Mouse (Mus musculus): ENCODE data around the gene 4930595D18Rik.

- TF ChIP-seq CTCF (IDR thresholded peaks at IDR 0.05; ENCODE audit: control insufficient read depth, insufficient read depth, low read length), result no peak
- TF ChIP-seq POLR2A (IDR thresholded peaks at IDR 0.05; ENCODE audit: borderline replicate concordance, control insufficient read depth, low read depth, low read length), result no peak
Observed at GRCm38 (mm10) chr12:111134791-111135733, 49.2 kb downstream of the 4930595D18Rik start.

Measured in bone marrow, adult 2 months (tissue).